Mouse (Mus musculus) forebrain, embryonic 14.5 days (tissue): ENCODE measurements at regions not wholly inside any gene's neighbourhood (a gene's known extent, or its start where the extent isn't known, plus 50 kb on each side); places are given as distances from the start of the nearest gene placed in this dataset.
A peak's percentile ranks its signal among the peaks of the same experiment; 100 is the strongest.

Experiments used
- ATAC-seq: fragments of 200-750 bp; cut with Nextera tagmentation; 2 replicates; pipeline ENCODE4 v1.8.0; 2017; ENCODE audit warnings: mild to moderate bottlenecking, moderate library complexity
- DNase-seq: peaks from one replicate; pipeline ENCODE4 v3.0.0-alpha.2; 2015; ENCODE audit warnings: low spot score
- H3K27ac ChIP-seq: fragments of 300-500 bp; sonication (generic); 2 replicates; pipeline ENCODE4 v1.5.1; 2014; ENCODE audit warnings: low read depth, mild to moderate bottlenecking, control low read depth, low read length, moderate library complexity
- H3K27me3 ChIP-seq: fragments of 300-500 bp; sonication (generic); replicated peaks from 2 replicates; pipeline ENCODE4 v1.6.1; 2014; ENCODE audit warnings: low read length, control low read depth, mixed read lengths; ENCODE audit not compliant: control insufficient read depth, insufficient read depth
- H3K36me3 ChIP-seq: fragments of 300-500 bp; sonication (generic); 2 replicates; pipeline ENCODE4 v1.6.1; 2014; ENCODE audit warnings: low read length, control low read depth; ENCODE audit not compliant: control insufficient read depth, insufficient read depth
- H3K4me1 ChIP-seq: fragments of 300-500 bp; sonication (generic); 2 replicates; pipeline ENCODE4 v1.6.1; 2014; ENCODE audit warnings: antibody characterized with exemption, low read length, control low read depth; ENCODE audit not compliant: control insufficient read depth, insufficient read depth
- H3K4me2 ChIP-seq: fragments of 300-500 bp; sonication (generic); 2 replicates; pipeline ENCODE4 v1.6.1; 2014; ENCODE audit warnings: mild to moderate bottlenecking, control low read depth, low read length
- H3K4me3 ChIP-seq: fragments of 300-500 bp; sonication (generic); 2 replicates; pipeline ENCODE4 v1.5.1; 2014; ENCODE audit warnings: low read depth, low read length, control low read depth
- H3K9ac ChIP-seq: fragments of 300-500 bp; sonication (generic); 2 replicates; pipeline ENCODE4 v1.6.1; 2014; ENCODE audit warnings: mild to moderate bottlenecking, low read length, control low read depth, moderate library complexity
- H3K9me3 ChIP-seq: fragments of 300-500 bp; sonication (generic); replicated peaks from 2 replicates; pipeline ENCODE4 v1.6.1; 2016; ENCODE audit warnings: low read length, control low read depth, mixed read lengths; ENCODE audit not compliant: control insufficient read depth
- WGBS: fragments of 180-500 bp; shearing (Covaris S2); extraction: QIAGEN DNeasy Blood & Tissue Kit; methylation state at CpG from one replicate; pipeline ENCODE4 v1.1.7; 2014; 5-methylcytosine and 5-hydroxymethylcytosine counted together

DNA sequence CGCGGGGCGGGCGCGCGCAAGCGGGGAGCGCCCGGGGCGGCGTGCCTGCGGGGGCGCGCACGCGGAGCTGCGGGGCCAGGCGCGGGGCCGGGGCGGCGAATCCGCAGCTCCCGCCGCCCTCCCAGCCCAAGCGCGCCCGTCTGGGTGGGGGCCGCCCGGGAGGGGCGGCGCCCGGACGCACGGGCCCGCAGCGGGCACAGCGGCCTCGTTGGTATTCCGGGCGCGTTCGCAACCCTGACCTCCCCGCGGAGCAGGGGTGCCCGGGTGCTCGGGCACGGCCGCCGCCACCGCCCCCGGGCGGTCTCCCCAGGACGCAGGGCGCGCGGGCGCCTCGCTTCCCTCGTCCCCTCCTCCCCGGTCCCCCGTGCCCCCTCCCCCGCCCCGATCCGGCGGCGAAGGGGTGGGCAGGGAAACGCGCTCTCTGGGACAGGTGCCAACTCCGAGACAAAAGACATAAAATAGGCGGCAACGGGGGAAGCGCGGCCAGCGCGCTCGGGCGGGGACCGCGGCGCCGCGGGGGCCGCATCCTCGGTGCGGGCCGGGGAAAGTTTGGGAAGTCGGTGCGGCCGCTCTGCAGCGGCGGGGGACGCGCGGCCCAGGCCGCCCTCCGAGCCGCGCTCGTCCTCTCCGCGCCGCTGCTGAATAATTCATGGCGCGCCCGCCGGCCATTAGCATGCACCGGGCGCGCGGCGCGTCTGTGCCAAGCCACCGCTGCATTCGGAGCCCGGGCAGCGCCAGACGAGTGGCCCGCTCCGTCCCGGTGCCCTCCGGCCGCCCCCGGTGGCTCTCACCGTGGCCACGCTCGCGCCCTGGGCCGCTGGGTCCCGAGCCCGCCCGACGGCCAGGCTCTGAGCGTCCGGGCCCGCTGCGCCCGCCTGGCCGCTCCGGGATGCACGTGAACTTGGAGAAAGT is 63.7 kb upstream of the Ppara start:
- Histone ChIP-seq H3K9me3 (no peaks in the 10 kb centered on the region), H3K9ac (peak overlapping the region; percentile 100), H3K36me3 (peaks cover 17% of the 10 kb centered on the region), H3K4me2 (peak overlapping the region; percentile 85), H3K4me1 (peaks cover 46% of the 10 kb centered on the region), H3K27ac (peak overlapping the region; percentile 99), H3K4me3 (peak overlapping the region; percentile 93), H3K27me3 (peaks cover 4% of the 10 kb centered on the region; the same call in 1 of the 2 replicates)
- WGBS: under 1% methylated on average over 113 of the region's 141 CpGs
- peak; percentile 94 for DNase-seq
- peak; percentile 71 for ATAC-seq

DNA sequence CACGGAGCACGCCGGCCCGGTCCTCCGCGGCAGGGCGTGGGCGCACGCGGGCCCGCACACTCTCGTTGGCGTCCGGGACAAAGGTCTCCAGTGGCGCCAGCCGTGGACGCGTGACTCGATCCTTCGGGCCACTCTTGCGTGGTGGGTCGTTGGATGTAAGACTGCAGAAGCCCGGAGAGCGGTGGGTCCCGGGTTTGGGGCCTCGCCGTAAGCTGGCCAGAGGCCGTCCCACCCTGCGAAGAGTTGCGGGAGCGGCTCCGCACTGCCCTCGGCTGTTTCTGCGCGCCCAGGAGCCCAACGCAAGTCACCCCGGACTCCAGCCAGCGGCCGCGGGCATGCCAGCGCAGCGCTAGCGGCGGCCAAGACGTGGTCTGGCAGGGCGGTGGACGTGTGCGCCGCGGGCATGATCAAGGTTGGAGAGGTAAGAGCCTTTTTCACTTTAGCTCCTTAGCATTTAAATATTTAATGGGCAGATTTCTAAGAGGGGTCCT is 63.0 kb upstream of the Ppara start:
- DNase-seq (peak; percentile 41), ATAC-seq (no peak)
- Histone ChIP-seq H3K4me2 (peak overlapping the region; percentile 85), H3K4me1 (peaks cover 47% of the 10 kb centered on the region), H3K36me3 (peaks cover 21% of the 10 kb centered on the region), H3K27me3 (0 out of 2 replicates have a peak, but pooled peaks cover 4% of the 10 kb centered on the region), H3K9me3 (no peaks in the 10 kb centered on the region), H3K4me3 (peak overlapping the region; percentile 93), H3K9ac (peak overlapping the region; percentile 100), H3K27ac (peak overlapping the region; percentile 99)
- under 1% methylated on average over 50 of the region's 50 CpGs for WGBS

DNA sequence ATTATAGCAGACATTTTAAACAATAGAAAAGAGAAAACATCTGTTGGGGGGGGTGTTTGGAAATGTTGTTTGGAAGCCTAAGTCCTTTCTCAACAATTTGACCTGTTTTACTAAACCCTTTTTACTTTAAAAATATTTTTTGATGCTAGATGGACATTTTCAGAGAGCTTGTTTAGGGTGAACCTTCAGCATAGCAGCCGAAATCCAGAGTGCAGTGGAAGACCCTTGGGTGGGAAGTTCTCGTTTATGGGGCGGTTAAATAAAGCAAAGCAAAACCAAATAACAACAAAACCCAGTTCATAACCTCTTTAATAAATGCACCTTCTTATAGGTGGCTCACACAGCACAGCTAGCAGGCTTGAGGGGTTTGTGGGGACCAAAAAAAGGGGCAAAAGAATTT is 62.4 kb upstream of the Ppara start:
- Histone ChIP-seq H3K9me3 (no peaks in the 10 kb centered on the region), H3K9ac (peak overlapping the region; percentile 100), H3K4me3 (peak overlapping the region; percentile 93), H3K4me1 (peaks cover 52% of the 10 kb centered on the region), H3K27me3 (0 out of 2 replicates have a peak, but pooled peaks cover 4% of the 10 kb centered on the region), H3K36me3 (peaks cover 21% of the 10 kb centered on the region), H3K27ac (peak overlapping the region; percentile 99; the same call in 1 of the 2 replicates), H3K4me2 (peak overlapping the region; percentile 85)
- ATAC-seq: no peak
- no peak for DNase-seq
- WGBS: 43% methylated on average over 3 of the region's 3 CpGs

DNA sequence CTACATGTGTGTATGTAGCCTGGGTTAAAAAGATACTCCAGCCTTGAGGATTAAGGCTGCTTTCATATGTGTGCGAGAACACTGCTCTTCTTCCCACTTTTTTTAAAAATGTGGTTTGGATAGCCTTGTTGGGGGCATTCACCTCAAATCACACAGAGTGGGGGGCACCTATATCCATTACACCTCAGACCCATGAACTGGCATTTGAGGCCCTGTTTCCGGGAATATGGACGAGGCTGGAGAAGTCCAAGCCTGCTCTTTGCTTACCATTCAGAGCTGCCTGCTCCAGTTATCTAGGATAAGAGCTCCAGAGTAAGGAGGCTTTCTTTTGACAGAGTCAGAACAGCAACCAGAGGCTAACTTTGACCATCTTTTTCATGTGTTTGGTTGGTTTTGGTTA is 61.9 kb upstream of the Ppara start:
- DNase-seq: no peak
- no peak for ATAC-seq
- peaks cover 21% of the 10 kb centered on the region for H3K36me3 ChIP-seq
- WGBS: 54% methylated on average over 3 of the region's 3 CpGs
- no peaks in the 10 kb centered on the region for H3K9me3 ChIP-seq
- H3K27me3 ChIP-seq: 0 out of 2 replicates have a peak, but pooled peaks cover 4% of the 10 kb centered on the region
- peak overlapping the region; percentile 100 for H3K9ac ChIP-seq
- H3K27ac ChIP-seq: peak overlapping the region; percentile 50; the same call in 1 of the 2 replicates
- H3K4me3 ChIP-seq: peak overlapping the region; percentile 93
- peaks cover 54% of the 10 kb centered on the region for H3K4me1 ChIP-seq
- peak overlapping the region; percentile 85 for H3K4me2 ChIP-seq

DNA sequence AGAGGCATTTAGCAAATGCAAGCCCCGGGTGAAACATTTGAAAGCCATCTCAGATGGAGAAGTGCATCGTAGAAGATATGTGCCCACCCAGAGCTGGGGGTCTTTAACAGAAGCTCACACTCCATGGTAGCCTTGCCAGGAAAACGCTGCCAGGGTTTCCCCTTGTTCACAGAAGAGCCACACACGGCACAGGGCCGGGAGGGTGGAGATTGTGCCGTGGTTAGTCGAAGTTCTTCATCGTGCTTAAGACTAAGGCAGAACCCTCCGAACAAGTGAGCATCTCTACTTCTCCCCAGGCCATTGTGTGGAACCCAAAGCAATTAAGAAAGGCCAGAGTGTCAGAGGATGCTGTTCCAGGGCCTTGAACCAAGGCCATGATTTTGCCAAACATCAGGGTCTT is 61.3 kb upstream of the Ppara start:
- no peak for ATAC-seq
- Histone ChIP-seq H3K27me3 (0 out of 2 replicates have a peak, but pooled peaks cover 4% of the 10 kb centered on the region), H3K4me3 (peak overlapping the region; percentile 93), H3K36me3 (peaks cover 21% of the 10 kb centered on the region), H3K4me1 (peaks cover 60% of the 10 kb centered on the region), H3K9ac (peak overlapping the region; percentile 100), H3K4me2 (peak overlapping the region; percentile 85), H3K9me3 (no peaks in the 10 kb centered on the region), H3K27ac (peak overlapping the region; percentile 1; the same call in 1 of the 2 replicates)
- no peak for DNase-seq
- WGBS: 42% methylated on average over 9 of the region's 9 CpGs

DNA sequence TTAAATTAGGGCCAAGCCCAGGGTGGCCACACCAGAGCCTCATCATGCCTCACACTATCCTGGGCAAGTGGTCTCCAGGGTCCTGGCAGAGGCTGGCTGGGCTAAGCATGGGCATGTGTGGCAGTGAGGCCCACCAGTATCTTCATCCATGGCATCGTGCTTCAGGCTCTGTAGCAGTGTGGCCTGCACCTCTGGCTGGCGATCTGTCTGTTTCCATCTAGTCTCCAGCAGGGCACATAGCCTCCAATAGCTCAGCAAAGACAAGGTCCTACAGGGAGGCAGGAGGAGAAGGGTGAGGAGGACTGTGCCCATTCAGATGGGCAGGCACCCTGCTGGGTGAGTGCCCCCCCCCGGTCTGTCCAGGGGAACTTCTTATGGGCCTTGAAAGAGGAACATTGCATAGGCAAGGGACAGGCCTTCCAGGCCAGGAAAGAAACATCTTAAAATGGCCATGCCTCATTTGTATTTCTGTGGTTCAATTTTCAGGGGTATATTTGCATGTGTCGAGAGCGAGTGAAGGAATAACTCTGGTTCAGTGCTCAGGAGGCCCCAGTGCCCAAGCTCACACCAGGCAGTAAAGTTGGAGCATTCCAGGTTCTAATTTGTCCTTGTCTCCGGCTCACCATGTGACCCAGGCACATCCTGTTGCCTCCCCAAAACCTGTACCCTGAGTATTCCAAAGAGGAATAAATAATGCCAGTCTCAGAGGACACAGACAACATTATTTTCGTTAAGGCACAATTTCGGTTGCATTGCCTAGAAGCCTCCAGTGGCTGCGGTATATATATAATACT is 60.4 kb upstream of the Ppara start:
- H3K4me1 ChIP-seq: peaks cover 59% of the 10 kb centered on the region
- H3K4me3 ChIP-seq: peak overlapping the region; percentile 93
- no peaks in the 10 kb centered on the region for H3K27me3 ChIP-seq
- DNase-seq (no peak), ATAC-seq (no peak)
- H3K36me3 ChIP-seq: peaks cover 21% of the 10 kb centered on the region
- no peaks in the 10 kb centered on the region for H3K9me3 ChIP-seq
- peak overlapping the region; percentile 27; the same call in 1 of the 2 replicates for H3K27ac ChIP-seq
- peak overlapping the region; percentile 100 for H3K9ac ChIP-seq
- 80% methylated on average over 9 of the region's 9 CpGs for WGBS
- H3K4me2 ChIP-seq: peak overlapping the region; percentile 85

DNA sequence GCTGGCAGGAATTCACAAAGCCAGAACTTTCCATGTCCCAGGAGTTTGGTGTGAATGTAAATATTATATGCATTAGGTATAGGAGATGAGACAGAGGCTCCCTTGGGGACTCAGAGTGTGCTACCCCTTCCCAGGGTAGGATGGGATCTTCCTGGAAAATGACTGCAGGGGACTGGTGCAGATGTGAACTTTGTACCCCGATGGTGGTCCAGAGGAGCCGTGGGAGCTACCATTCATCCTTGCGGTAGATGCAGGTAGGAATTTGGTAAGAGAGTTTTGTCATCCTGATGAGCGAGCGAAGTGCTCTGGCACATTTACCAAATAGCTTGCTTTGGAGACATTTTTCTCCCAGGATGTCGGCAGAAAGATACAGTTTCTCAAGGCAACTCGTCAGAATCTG is 59.7 kb upstream of the Ppara start:
- 0 out of 2 replicates have a peak overlapping the region, but pooled peaks have one; percentile 9 for H3K27ac ChIP-seq
- peak overlapping the region; percentile 85 for H3K4me2 ChIP-seq
- H3K9me3 ChIP-seq: no peaks in the 10 kb centered on the region
- 81% methylated on average over 7 of the region's 7 CpGs for WGBS
- peaks cover 21% of the 10 kb centered on the region for H3K36me3 ChIP-seq
- peak overlapping the region; percentile 50; the same call in 1 of the 2 replicates for H3K9ac ChIP-seq
- peaks cover 57% of the 10 kb centered on the region for H3K4me1 ChIP-seq
- ATAC-seq: no peak
- H3K4me3 ChIP-seq: peak overlapping the region; percentile 16
- DNase-seq: no peak
- H3K27me3 ChIP-seq: no peaks in the 10 kb centered on the region

DNA sequence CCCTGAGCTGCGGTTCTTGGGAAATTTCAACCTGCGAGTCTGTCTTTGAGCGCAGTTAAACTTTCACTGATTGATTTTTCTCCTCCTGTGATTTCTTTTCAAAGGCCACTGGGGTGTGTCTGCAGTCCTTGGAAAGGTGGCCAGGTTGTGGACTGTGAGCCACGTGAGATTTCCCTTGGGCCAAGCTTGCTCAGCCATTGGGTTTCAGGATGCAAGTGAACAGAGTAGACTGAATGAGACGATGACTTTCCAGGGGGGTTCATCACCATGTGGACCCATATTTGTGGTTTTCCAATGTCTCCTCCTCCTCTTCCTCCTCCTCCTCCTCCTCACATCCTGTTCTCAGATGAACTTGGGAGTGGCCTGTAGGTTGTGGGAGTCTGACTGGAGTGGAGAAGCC is 59.0 kb upstream of the Ppara start:
- ATAC-seq: no peak
- Histone ChIP-seq H3K27ac (no peak overlapping the region; the same call in 1 of the 2 replicates), H3K4me1 (peaks cover 61% of the 10 kb centered on the region), H3K36me3 (peaks cover 21% of the 10 kb centered on the region), H3K9me3 (no peaks in the 10 kb centered on the region), H3K4me3 (peak overlapping the region; percentile 16; the same call in 1 of the 2 replicates), H3K4me2 (peak overlapping the region; percentile 85), H3K27me3 (no peaks in the 10 kb centered on the region), H3K9ac (peak overlapping the region; percentile 50)
- no peak for DNase-seq
- 78% methylated on average over 5 of the region's 5 CpGs for WGBS
